Mouse (Mus musculus): ENCODE measurements around the gene Rps4x. TPM values are rescaled to one million over a fixed set of nuclear protein-coding genes. Genes with fewer than 3 reads are reported as not detected.
A peak's percentile ranks its signal among the peaks of the same experiment; 100 is the strongest.

The Rps4x gene
- polyA plus RNA-seq, 1 experiment from 2014 or later = 547 TPM

- WGBS = 59% methylated on average over 5 of the region's 5 CpGs
- H3K4me3 ChIP-seq = no peak overlapping the region
- DNase-seq (ENCODE audit: low spot score) = no peak
- no peaks in the 10 kb centered on the region for H3K36me3 ChIP-seq
- no peaks in the 10 kb centered on the region for H3K9me3 ChIP-seq
- peaks cover 7% of the 10 kb centered on the region; the same call in 1 of the 2 replicates for H3K4me1 ChIP-seq
- peaks cover 17% of the 10 kb centered on the region; the same call in 1 of the 2 replicates for H3K27me3 ChIP-seq (ENCODE audit: insufficient read depth, poor library complexity, severe bottlenecking)
- H3K27ac ChIP-seq = peak overlapping the region; percentile 42; the same call in 1 of the 2 replicates
Measured at GRCm38 (mm10) chrX:102166521-102166920, 22.7 kb downstream of the Rps4x start.

DNA sequence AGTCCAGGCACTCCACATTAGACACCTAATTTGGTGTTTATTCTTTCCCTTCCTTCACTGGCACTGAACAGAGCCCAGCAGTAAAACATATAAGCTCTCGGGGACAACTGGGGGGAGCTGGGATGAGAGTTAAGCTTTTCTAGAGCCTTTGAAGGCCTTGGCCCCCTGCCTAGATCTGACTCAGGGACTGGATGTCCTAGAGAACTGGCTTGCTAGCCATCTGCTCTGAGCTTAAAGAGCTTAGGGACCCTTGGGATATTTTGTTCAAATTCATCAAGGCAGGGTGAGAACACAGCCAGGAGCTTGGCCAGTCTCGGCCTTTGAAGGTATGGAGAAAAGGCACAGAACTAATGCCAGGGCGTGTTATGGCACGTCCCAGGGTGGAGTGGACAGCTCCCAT, 25.7 kb downstream of the Rps4x start:
- Histone ChIP-seq H3K4me3 (no peak overlapping the region), H3K4me1 (peaks cover 7% of the 10 kb centered on the region; the same call in 1 of the 2 replicates), H3K9me3 (no peaks in the 10 kb centered on the region), H3K36me3 (no peaks in the 10 kb centered on the region), H3K27me3 (ENCODE audit: insufficient read depth, poor library complexity, severe bottlenecking) (peaks cover 6% of the 10 kb centered on the region; the same call in 1 of the 2 replicates), H3K27ac (no peak overlapping the region)
- 73% methylated on average over 4 of the region's 4 CpGs for WGBS
- no peak for DNase-seq (ENCODE audit: low spot score)

- no peak overlapping the region for H3K4me3 ChIP-seq
- WGBS = 38% methylated on average over 2 of the region's 2 CpGs
- H3K9me3 ChIP-seq = no peaks in the 10 kb centered on the region
- DNase-seq (ENCODE audit: low spot score) = no peak
- H3K27ac ChIP-seq = no peak overlapping the region
- no peaks in the 10 kb centered on the region for H3K36me3 ChIP-seq
- H3K27me3 ChIP-seq (ENCODE audit: insufficient read depth, poor library complexity, severe bottlenecking) = peaks cover 6% of the 10 kb centered on the region; the same call in 1 of the 2 replicates
- peaks cover 7% of the 10 kb centered on the region; the same call in 1 of the 2 replicates for H3K4me1 ChIP-seq
Measured at GRCm38 (mm10) chrX:102163096-102163495, 26.1 kb downstream of the Rps4x start.

- DNase-seq (ENCODE audit: low spot score) = no peak
- no peaks in the 10 kb centered on the region for H3K27me3 ChIP-seq (ENCODE audit: insufficient read depth, poor library complexity, severe bottlenecking)
- WGBS = 67% methylated on average over 2 of the region's 2 CpGs
- no peaks in the 10 kb centered on the region for H3K9me3 ChIP-seq
- no peak overlapping the region for H3K4me3 ChIP-seq
- no peak overlapping the region for H3K27ac ChIP-seq
- H3K36me3 ChIP-seq = no peaks in the 10 kb centered on the region
- H3K4me1 ChIP-seq = no peaks in the 10 kb centered on the region
Measured at GRCm38 (mm10) chrX:102160528-102160927, 28.7 kb downstream of the Rps4x start.

GRCm38 (mm10) chrX:102159778-102160177, 29.4 kb downstream of the Rps4x start:
- DNase-seq (ENCODE audit: low spot score) = no peak
- 50% methylated on average over 2 of the region's 2 CpGs for WGBS
- H3K4me1 ChIP-seq = no peaks in the 10 kb centered on the region

DNA sequence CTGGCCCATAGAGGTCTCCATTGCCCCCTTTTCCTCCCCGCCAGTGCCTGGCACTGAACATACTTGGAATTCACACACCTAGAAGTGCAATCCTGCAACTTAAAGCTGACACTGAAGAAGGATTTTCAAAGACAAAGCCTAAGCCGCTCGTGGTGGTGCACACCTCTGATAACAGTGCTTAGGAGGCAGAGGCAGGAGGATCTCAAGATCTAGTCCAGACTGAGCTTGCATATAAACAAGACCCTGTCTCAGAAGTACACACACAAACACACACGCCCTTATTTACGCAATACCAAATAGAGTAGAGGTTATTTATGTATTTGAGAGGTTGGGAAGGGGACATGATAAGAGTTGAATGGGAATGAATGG, 31.8 kb downstream of the Rps4x start:
- no peaks in the 10 kb centered on the region for H3K27me3 ChIP-seq (ENCODE audit: insufficient read depth, poor library complexity, severe bottlenecking)
- no peaks in the 10 kb centered on the region for H3K36me3 ChIP-seq
- no peaks in the 10 kb centered on the region for H3K4me1 ChIP-seq
- no peak for DNase-seq (ENCODE audit: low spot score)
- no peaks in the 10 kb centered on the region for H3K9me3 ChIP-seq
- peak overlapping the region; percentile 61 for H3K4me3 ChIP-seq
- peak overlapping the region; percentile 83 for H3K27ac ChIP-seq
- 48% methylated on average over 5 of the region's 5 CpGs for WGBS

More at GRCm38 (mm10) chrX:102159778-102160177, 29.4 kb downstream of the Rps4x start:
- Histone ChIP-seq H3K9me3 (no peaks in the 10 kb centered on the region), H3K27me3 (ENCODE audit: insufficient read depth, poor library complexity, severe bottlenecking) (no peaks in the 10 kb centered on the region), H3K4me3 (no peak overlapping the region), H3K27ac (no peak overlapping the region), H3K36me3 (no peaks in the 10 kb centered on the region)

DNA sequence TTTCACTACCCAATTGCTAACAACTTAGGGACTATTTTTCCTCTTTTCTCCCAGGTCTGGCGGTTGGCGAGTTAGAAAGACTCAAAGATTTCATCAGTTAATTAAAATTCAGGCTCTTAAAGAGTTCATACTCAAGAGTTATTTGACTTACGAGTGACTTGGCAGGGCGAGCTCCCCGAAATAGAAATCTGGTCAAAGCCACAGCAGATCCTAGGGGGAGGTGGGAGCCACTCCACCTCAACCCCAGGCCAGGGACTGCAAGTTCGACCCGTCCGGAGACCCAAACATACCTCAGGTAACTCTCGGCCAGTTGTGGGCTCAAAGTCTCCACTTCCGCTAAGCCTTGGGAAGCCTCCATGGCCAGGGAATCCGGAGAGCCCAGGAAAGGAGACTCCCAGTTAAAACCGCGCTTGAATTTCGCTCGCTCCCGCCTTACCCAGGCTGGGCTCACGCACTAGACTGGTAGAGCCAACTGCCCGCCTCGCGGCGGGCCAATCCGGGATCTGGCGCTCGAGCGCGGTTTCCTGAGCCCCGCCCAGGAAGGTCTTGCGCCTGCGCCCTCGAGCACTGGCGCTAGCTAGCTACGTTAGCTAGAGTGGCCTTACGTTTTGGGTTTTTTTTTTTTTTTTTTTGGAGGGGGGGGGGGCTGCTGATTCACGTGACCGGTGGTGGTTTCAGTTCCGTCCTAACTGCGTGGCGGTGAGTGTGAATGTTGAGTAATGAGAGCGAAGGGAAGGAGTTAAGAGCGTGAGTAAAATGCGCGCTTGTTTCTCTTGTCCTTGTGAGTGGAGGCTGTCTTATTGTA, 32.4 kb downstream of the Rps4x start, which contains the start of gene Ercc6l:
Gene Ercc6l (minus strand): TSS at position 474 of the 805 bp plus-strand sequence.
- Histone ChIP-seq H3K4me3 (peak within 1 kb of the TSS; percentile 61), H3K9me3 (no peaks in the 10 kb centered on the region), H3K4me1 (no peaks in the 10 kb centered on the region), H3K36me3 (no peaks in the 10 kb centered on the region), H3K27ac (peak within 1 kb of the TSS; percentile 83), H3K27me3 (ENCODE audit: insufficient read depth, poor library complexity, severe bottlenecking) (no peaks in the 10 kb centered on the region)
- DNase-seq (ENCODE audit: low spot score) = peak; percentile 93
- 10% methylated on average over 42 of the region's 42 CpGs for WGBS

DNA sequence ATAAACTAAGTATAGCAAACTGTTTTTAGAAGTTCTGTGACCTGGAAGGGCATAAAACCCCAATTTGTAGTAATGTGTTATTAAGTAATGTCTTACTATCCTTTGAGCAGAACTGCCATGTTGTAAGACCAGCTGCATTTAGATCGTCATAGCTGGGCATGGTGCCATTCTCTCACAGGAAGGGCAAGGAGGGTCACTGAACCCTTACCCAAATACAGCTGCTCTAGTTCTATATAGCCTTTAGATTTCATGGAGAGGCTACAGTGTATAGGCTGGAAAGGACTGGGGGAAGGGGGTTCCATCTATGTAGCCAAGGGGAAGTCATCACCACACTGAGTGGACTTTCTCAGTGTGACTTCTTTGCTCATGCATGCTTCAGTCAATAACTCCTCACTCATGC, 48.0 kb downstream of the Rps4x start:
- Histone ChIP-seq H3K9me3 (no peaks in the 10 kb centered on the region), H3K36me3 (peaks cover 39% of the 10 kb centered on the region), H3K27me3 (ENCODE audit: insufficient read depth, poor library complexity, severe bottlenecking) (no peaks in the 10 kb centered on the region), H3K4me3 (no peak overlapping the region), H3K4me1 (no peaks in the 10 kb centered on the region), H3K27ac (no peak overlapping the region)
- no peak for DNase-seq (ENCODE audit: low spot score)
- 90% methylated on average over 1 of the region's 1 CpGs for WGBS

Other genes starting within 250 kb of the Rps4x start
- 0.92 and 1.1 TPM in 2 replicates for gene Rtl5, start 118.1 kb downstream of the Rps4x start, polyA plus RNA-seq (2016; fragmentation: Nextera tagmentation; extraction: Ambion mirVana)
- 44.6 and 65.4 TPM in 2 replicates for gene Pin4, start 69.9 kb downstream of the Rps4x start, polyA plus RNA-seq (2016; fragmentation: Nextera tagmentation; extraction: Ambion mirVana)
- gene Ercc6l, start 32.3 kb downstream of the Rps4x start, polyA plus RNA-seq (2016; fragmentation: Nextera tagmentation; extraction: Ambion mirVana) = 13.0 and 13.1 TPM in 2 replicates
- gene Cited1, start 62.8 kb upstream of the Rps4x start, polyA plus RNA-seq (2016; fragmentation: Nextera tagmentation; extraction: Ambion mirVana) = 374 and 827 TPM in 2 replicates

Measured in heart, embryonic 10.5 days (tissue).